Mouse (Mus musculus): ENCODE data around the gene Gtf2ird2.

DNA sequence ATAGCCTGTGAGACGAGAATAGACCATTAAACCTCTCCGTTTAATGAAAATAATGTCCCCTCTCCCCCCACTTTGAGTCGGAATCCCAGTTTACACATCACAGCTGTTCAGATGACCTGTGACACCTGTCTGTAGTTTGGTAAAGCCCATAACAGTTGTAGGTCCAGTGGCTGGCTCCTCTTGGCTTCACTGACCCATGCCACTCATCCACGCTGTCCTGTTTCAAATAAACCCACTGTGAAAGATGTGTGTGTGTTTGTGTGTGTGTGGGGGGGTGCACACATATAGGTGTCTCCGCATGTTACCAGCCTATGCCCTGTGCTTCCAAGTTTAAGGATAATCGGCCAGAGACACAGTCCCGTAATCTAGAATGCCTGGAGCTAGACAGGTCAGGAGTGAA, 34.1 kb downstream of the Gtf2ird2 start:
- TF ChIP-seq POLR2A (IDR thresholded peaks at IDR 0.05; ENCODE audit: borderline replicate concordance, control insufficient read depth, low read depth, low read length) (no peak), CTCF (IDR thresholded peaks at IDR 0.05; ENCODE audit: control insufficient read depth, insufficient read depth, low read length) (no peak)

Measured in bone marrow, adult 2 months (tissue).